Mouse (Mus musculus): Measurements from ENCODE around the gene H13.
A peak's percentile ranks its signal among the peaks of the same experiment; 100 is the strongest.
"Not testable (repeated sequence)": the region's sequence is repeated elsewhere in the genome, so short reads cannot be mapped to it uniquely, and the experiment has no call there.

Gene H13

GRCm38 (mm10) chr2:152661163-152661562, 8.1 kb upstream of the H13 start:
- no peak for DNase-seq (ENCODE audit: low spot score)

DNA sequence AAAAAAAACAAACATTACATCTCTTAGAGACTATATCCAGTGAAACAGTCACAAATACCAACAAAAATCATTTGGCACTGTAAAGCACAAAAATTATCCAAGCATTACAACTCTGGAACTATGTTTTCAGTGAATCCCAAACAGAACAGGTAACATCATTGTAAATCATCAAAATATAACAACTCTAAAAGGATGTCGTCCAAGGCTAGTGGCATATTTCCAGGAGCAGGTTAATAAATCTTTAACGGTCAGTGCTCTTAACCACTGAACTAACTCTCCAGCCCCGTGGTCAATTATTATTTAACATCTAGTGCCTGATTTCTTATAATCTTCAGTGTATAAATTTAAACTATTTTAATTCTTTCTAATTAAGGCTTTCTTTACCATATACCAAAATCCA, 3.1 kb upstream of the H13 start:
- not testable (repeated sequence) for DNase-seq (ENCODE audit: low spot score)

DNA sequence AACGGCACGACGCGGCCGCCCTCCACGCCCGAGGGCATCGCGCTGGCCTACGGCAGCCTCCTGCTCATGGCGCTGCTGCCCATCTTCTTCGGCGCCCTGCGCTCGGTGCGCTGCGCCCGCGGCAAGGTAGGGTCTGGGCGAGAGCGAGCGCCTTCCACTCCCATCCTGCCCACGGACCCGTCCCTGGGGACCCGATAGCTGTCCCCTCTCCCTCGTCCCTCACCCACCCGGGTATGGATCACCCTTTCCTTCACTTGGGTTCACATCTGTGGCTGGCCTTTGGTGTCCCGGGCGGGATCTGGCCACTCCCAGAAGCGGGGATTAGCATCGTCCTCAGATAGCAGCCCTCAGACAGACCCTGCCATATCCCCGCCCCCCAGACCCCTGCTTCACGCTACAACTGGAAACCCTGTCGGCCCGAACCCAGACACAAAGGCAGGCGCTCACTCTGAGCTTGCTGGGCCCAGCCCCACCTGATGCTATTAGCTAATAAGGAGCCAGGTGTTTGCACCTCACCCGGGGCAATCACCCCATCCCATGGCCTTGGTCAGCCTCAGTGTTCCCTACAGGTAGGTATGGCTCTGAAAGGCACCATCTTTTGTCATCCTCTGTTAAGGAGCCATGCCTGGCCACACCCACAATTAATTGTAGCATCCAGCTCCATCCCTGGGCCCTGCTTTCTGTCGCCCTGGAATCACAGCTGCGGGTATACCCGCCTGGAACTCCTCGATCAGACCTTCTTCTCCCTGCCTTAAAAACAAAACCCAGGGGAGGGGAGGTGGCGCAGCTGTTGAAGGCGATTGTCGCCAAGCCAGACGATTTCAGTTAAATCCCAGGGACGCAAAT, 601 bp downstream of the H13 start:
- DNase-seq (ENCODE audit: low spot score), result no peak

DNA sequence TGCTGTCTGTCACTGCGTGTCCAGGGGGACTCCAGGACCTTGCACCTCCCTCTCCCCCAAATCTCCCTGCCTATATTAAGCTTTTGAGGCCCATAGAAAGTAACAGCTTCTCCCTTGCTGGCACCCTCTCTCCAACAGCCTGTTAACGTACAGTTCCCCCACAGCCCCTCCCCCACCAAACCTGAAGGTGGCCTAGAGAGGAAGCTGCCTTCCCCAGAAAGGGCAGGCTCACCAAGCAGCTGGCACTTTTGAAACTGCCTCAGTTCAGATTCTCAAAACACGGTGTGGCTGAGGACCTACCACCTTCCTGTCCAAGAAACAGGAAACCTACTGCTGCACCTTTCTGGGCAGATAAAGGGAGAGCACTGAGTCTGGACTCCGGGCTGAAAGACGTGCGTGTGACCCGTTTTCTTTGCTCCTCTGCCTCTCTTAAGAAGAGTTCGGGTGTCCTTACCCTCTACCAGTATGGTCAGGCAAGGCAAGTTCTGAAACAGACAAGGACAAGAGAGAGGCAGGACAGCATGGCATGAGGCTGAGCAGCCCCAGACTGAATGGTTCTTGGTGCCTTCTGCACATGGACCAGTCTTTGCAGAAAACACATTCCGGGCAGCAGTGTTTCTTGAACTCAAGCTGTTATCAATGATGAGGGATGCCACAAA, 1.9 kb downstream of the H13 start:
- peak; percentile 38 for DNase-seq (ENCODE audit: low spot score)

GRCm38 (mm10) chr2:152671642-152671999, 2.4 kb downstream of the H13 start:
- peak; percentile 71 for DNase-seq (ENCODE audit: low spot score)

DNA sequence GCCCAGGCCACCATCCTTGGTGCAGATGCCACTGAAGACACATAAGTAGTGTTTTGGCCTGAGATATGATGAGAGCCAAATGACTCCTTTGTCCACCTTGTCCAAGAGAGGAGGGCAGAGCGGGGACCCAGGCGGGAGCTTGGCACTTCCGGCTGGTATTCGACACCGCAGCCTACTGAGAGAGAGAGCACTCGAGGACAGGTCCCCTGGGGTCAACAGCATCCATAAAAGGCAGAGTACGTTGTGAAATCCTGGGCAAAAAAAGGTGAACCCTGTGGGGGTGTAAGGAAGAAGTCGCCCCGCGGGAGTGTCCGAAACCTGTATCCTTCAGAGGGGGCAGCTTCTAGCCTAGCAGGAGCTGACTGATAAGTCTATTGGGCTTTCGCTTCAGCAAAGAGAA, 2.9 kb downstream of the H13 start:
- peak; percentile 39 for DNase-seq (ENCODE audit: low spot score)

GRCm38 (mm10) chr2:152674148-152674547, 4.9 kb downstream of the H13 start:
- DNase-seq (ENCODE audit: low spot score), result no peak

GRCm38 (mm10) chr2:152675252-152675791, 6.1 kb downstream of the H13 start:
- no peak for DNase-seq (ENCODE audit: low spot score)

DNA sequence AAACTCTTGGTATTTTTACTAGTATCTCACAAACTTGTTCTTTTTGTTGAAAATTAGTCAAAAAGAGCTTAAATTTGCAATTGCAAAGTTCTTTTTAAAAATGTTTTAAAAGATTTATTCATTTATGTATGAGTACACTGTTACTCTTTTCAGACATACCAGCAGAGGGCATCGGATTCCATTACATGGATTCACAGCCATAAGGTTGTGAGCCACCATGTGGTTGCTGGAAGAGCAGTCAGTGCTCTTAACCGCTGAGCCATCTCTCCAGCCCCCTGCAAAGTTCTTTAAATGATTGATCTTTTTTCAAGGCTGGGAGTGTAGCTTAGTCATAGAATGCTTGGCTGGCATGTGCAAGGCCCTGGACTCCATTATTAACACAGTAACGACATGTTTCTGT, 9.0 kb downstream of the H13 start:
- peak; percentile 42 for DNase-seq (ENCODE audit: low spot score)

DNA sequence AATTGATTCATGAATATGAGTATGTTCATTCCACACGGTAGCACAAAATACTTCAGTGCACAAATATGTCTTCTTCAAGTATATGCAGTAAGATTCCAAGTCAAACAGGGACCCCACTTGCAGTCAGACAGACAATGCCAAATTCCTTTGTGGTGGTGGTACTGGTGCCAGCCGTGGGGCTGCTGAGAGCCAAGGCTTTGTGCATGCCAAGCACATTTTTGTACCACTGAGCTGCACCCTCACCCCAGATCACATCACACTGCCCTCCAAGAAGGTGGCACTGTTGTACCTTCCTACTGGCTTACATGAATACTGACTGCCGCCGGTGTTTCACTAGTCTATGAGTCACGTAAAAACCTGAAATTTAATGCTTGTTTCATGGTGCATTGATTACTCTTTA, 9.7 kb downstream of the H13 start:
- no peak for DNase-seq (ENCODE audit: low spot score)

- DNase-seq (ENCODE audit: low spot score), result no peak
Measured at GRCm38 (mm10) chr2:152679701-152680355, 10.6 kb downstream of the H13 start.

GRCm38 (mm10) chr2:152683086-152683485, 13.8 kb downstream of the H13 start:
- no peak for DNase-seq (ENCODE audit: low spot score)

DNA sequence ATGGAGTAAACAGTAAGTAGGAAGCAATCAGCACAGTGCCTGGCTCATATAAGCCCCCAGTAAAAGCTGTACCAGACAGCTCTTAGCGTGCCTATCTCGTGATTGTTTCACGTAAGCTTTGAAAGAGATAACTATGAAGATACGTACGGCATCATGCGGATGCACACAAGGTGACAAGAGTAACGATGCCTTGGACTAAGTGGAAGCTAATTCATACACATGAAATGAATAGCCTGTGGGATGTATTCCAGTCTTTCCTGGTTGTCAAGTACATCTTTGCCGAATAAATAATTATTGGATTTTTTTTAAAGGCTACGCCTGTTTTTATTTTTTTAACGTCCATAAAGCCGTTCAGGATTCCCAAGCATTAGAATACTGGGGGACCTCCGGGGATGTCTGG, 17.1 kb downstream of the H13 start:
- no peak for DNase-seq (ENCODE audit: low spot score)

- DNase-seq (ENCODE audit: low spot score), result peak; percentile 93
Measured at GRCm38 (mm10) chr2:152686806-152687267, 17.6 kb downstream of the H13 start, which contains the start of gene Mcts2. TSS of gene Mcts2 (plus strand) at chr2:152687035.

DNA sequence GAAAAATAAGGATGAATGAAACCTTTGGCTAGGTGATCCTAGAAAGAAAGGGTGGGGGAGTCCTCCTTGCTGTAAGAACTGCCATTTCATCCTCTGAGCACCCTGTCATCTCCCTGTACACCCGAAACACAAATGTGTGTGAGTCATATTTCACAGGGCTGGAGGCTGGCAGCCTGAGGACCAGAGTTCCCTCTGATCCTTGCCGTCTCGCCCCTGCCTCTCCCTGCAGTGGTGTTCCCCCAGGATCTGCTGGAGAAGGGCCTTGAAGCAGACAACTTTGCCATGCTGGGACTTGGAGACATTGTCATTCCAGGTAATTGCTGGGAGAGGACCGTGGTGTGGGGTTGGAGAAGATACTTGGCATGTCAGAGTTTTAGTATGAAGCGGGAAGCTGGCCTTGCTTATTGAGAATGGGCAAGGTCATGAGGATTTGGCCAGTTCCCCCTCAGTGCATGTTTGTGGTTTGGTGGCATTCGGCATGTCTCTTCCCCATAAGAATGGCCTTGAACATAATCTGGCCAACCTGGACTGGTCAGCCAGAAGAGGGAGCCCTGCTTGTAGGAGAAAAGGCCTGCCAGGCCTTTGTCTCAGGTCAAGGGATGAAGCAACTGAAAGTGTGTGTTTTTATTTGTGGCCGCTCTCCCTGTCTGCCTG, 22.4 kb downstream of the H13 start:
- no peak for DNase-seq (ENCODE audit: low spot score)

DNA sequence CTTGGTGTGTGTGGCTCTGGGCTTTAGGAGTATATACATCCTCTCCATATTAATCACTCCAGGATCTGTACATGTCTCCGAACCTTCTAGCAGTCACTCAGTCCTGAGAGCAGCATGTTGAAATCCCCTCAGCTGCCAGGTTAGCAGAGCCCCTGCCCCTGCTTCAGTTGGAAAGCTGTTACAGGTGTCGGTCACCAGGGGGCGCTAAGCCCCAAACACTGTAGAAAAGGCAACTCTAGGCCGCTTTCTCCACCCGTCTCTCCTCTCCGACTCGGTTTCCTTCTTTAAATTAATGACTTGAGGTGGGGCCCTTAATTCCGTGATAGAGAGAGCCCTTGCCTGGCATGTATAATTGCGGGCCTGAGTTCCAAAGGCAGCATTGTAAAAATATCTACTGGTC, 24.0 kb downstream of the H13 start:
- DNase-seq (ENCODE audit: low spot score), result peak; percentile 62

- DNase-seq (ENCODE audit: low spot score), result no peak
Measured at GRCm38 (mm10) chr2:152693735-152694134, 24.5 kb downstream of the H13 start.

DNA sequence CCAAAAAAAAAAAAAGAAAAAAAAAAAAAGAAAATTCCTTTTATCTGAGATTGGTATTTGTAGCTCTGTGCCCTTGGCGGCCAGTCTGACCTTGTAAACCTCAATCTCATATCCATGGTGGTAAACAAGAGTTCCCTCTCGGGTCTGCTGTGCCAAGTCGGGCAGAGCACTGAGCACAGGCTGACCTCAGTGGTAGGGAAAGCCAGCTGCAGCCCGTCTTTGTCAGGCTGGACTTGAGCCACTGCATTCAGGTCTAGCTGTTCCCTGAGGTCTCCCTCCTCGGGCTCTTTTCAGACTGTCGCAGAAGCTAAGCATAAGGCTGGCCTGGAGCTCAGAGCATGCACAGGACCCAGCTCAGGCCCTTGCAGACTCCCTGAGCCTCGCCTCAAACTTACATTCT, 25.4 kb downstream of the H13 start:
- peak; percentile 74 for DNase-seq (ENCODE audit: low spot score)

- DNase-seq (ENCODE audit: low spot score), result no peak
Measured at GRCm38 (mm10) chr2:152696016-152696415, 26.8 kb downstream of the H13 start.

DNA sequence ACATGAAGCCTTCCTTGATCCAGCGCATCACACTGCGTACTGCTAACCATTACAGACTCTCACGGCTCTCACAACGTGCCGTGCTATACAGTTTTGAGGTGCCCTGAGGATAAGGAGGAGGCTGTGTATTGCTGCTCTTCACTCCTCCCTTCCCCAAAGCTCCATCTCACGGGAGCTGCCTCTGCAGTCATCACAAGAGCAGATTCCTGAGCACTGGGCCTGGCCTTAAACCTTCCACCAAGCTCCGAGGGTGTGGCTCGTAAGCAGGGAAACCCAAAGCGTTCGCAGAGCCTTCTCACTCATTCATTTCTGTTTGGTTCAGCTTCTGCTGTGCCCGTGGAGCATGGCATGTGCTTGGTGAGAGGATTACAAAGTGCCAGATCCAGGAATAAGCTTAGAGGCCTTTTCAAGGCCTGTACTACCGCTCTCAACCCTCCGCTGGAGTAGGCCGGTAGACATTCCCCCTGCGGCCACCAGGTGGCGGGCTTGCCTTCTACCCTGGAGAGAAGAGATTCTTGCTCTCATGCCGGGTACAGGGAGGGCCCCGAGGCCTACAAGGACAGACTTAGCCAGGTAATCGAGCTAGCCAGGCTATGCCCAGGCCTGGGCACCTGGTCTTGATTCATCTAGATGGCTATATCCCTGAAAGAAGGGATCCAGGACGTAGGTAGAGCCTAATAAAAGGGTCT, 27.4 kb downstream of the H13 start:
- DNase-seq (ENCODE audit: low spot score), result peak; percentile 92

DNA sequence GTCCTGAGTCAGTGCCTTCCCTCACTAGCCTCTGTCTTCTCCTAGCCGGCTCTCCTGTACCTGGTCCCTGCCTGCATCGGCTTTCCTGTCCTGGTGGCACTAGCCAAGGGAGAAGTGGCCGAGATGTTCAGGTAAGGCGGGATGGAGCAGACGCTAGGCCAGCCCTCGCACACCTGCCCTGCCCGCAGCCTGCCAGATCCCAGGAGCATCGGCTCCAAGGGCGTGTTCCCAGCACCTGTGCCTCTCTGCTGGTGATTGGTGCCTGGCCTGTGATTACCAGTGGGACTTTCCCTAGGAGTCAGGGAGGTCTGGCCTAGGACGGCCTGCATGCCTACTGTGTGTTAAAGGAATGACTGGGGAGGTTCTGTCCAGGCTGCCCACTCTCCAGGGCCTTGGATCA, 30.9 kb downstream of the H13 start:
- no peak for DNase-seq (ENCODE audit: low spot score)

- no peak for DNase-seq (ENCODE audit: low spot score)
Measured at GRCm38 (mm10) chr2:152700725-152701124, 31.5 kb downstream of the H13 start.

Measured in lung, postnatal 25 days (tissue).